ENCODE assay signal across 13 mouse cellular contexts in genomic region chr13:27031101-27031852, GRCm38 (mm10). TPM values are rescaled to one million over a fixed set of nuclear protein-coding genes. Genes with fewer than 3 reads are reported as not detected.
DNase-seq lines count a peak whose midpoint lies in the region; ATAC-seq lines count a peak whose summit lies in the region.
"Had no signal": no experiment of that assay in that cellular context is flagged by ENCODE, and none has a peak within 500 bp of the region (broad histone marks: within the 10 kb centered on the region; RNA-seq: fewer than 3 reads in every experiment).

No protein-coding gene starts in this region.

- 8% methylated on average over 4 of the region's 4 CpGs for whole genome bisulfite sequencing in forebrain, embryonic 14.5 days
- 16% methylated on average over 4 of the region's 4 CpGs for WGBS in forebrain, embryonic 16.5 days
- 4% methylated on average over 4 of the region's 4 CpGs for WGBS in embryonic facial prominence, embryonic 12.5 days
- WGBS in limb, embryonic 15.5 days, result 16% methylated on average over 4 of the region's 4 CpGs

- no peak for ATAC-seq in forebrain, embryonic 14.5 days
- ATAC-seq in forebrain, embryonic 16.5 days, result no peak
- no peak for ATAC-seq in embryonic facial prominence, embryonic 12.5 days (ENCODE audit: insufficient number of reproducible peaks, insufficient read depth, low FRiP score, low TSS enrichment)
- no peak for ATAC-seq in limb, embryonic 15.5 days (ENCODE audit: insufficient number of reproducible peaks, low FRiP score, low TSS enrichment, low read depth)
- ATAC-seq in granulocyte monocyte progenitor cell, adult 5-6 weeks (replicated peaks; ENCODE audit: poor library complexity, severe bottlenecking), result no peak

- H3K36me3 ChIP-seq in forebrain, embryonic 14.5 days (ENCODE audit: control insufficient read depth, insufficient read depth, low read length), result no peaks in the 10 kb centered on the region
- no peaks in the 10 kb centered on the region for H3K36me3 ChIP-seq in forebrain, embryonic 16.5 days (ENCODE audit: control insufficient read depth, insufficient read depth)
- no peaks in the 10 kb centered on the region for H3K36me3 ChIP-seq in embryonic facial prominence, embryonic 12.5 days
- H3K36me3 ChIP-seq in limb, embryonic 15.5 days, result no peaks in the 10 kb centered on the region

- no peaks in the 10 kb centered on the region for H3K27me3 ChIP-seq in forebrain, embryonic 14.5 days (replicated peaks; ENCODE audit: control insufficient read depth, insufficient read depth, low read length)
- H3K27me3 ChIP-seq in forebrain, embryonic 16.5 days (replicated peaks; ENCODE audit: control insufficient read depth, insufficient read depth, low read length), result no peaks in the 10 kb centered on the region
- no peaks in the 10 kb centered on the region for H3K27me3 ChIP-seq in embryonic facial prominence, embryonic 12.5 days
- H3K27me3 ChIP-seq in limb, embryonic 15.5 days, result no peaks in the 10 kb centered on the region

- no peak overlapping the region for H3K4me3 ChIP-seq in forebrain, embryonic 14.5 days (ENCODE audit: low read depth, low read length)
- no peak overlapping the region for H3K4me3 ChIP-seq in forebrain, embryonic 16.5 days (replicated peaks; ENCODE audit: low read length)
- H3K4me3 ChIP-seq in embryonic facial prominence, embryonic 12.5 days, result no peak overlapping the region
- H3K4me3 ChIP-seq in limb, embryonic 15.5 days, result no peak overlapping the region
- H3K4me3 ChIP-seq: erythroblast, embryonic 14.5 days had no signal

- no peaks in the 10 kb centered on the region for H3K9me3 ChIP-seq in forebrain, embryonic 14.5 days (replicated peaks; ENCODE audit: control insufficient read depth, low read length)
- H3K9me3 ChIP-seq in forebrain, embryonic 16.5 days (ENCODE audit: control insufficient read depth, low read length), result no peaks in the 10 kb centered on the region
- no peaks in the 10 kb centered on the region for H3K9me3 ChIP-seq in embryonic facial prominence, embryonic 12.5 days
- no peaks in the 10 kb centered on the region for H3K9me3 ChIP-seq in limb, embryonic 15.5 days

- H3K4me2 ChIP-seq in forebrain, embryonic 14.5 days (ENCODE audit: low read length), result no peak overlapping the region
- no peak overlapping the region for H3K4me2 ChIP-seq in forebrain, embryonic 16.5 days (ENCODE audit: low read length)
- H3K4me2 ChIP-seq in embryonic facial prominence, embryonic 12.5 days (replicated peaks), result no peak overlapping the region
- H3K4me2 ChIP-seq in limb, embryonic 15.5 days, result no peak overlapping the region

- DNase-seq in forebrain, embryonic 14.5 days (ENCODE audit: low spot score), result peak; percentile 46
- peak; percentile 10 for DNase-seq in 3T3-L1 (ENCODE audit: low read depth, low spot score)
- no peak for DNase-seq in layer of hippocampus, adult 11-12 months (ENCODE audit: low spot score)
- no peak for DNase-seq in right cerebral cortex, adult 2 months (ENCODE audit: low spot score in 2 of 2)
- DNase-seq: heart, postnatal 10 days; lung, postnatal 36 days had no signal

- no peak overlapping the region for H3K27ac ChIP-seq in forebrain, embryonic 14.5 days (ENCODE audit: low read depth, low read length)
- no peak overlapping the region for H3K27ac ChIP-seq in forebrain, embryonic 16.5 days (ENCODE audit: low read length)
- peak overlapping the region; percentile 14; the same call in 1 of the 2 replicates for H3K27ac ChIP-seq in embryonic facial prominence, embryonic 12.5 days
- peak overlapping the region; percentile 43 for H3K27ac ChIP-seq in limb, embryonic 15.5 days

- H3K4me1 ChIP-seq in forebrain, embryonic 14.5 days (ENCODE audit: control insufficient read depth, insufficient read depth, low read length), result no peaks in the 10 kb centered on the region
- no peaks in the 10 kb centered on the region for H3K4me1 ChIP-seq in forebrain, embryonic 16.5 days (replicated peaks; ENCODE audit: control insufficient read depth, insufficient read depth, low read length)
- peaks cover 9% of the 10 kb centered on the region for H3K4me1 ChIP-seq in embryonic facial prominence, embryonic 12.5 days
- H3K4me1 ChIP-seq in limb, embryonic 15.5 days, result peaks cover 8% of the 10 kb centered on the region

- no peak overlapping the region for H3K9ac ChIP-seq in forebrain, embryonic 14.5 days (ENCODE audit: low read length)
- H3K9ac ChIP-seq in forebrain, embryonic 16.5 days (replicated peaks; ENCODE audit: low read depth, low read length), result no peak overlapping the region
- H3K9ac ChIP-seq in embryonic facial prominence, embryonic 12.5 days, result no peak overlapping the region
- no peak overlapping the region for H3K9ac ChIP-seq in limb, embryonic 15.5 days

RNA-seq across cellular contexts. Expression of gene Prl, which starts 26.1 kb away (rescaled TPM):
- not detected in 2 replicates for polyA plus RNA-seq in forebrain, embryonic 14.5 days (2014; fragmentation: Nextera tagmentation; extraction: Ambion mirVana)
- polyA plus RNA-seq in forebrain, embryonic 16.5 days (2015; fragmentation: Nextera tagmentation; extraction: Ambion mirVana), result not detected in 2 replicates
- polyA plus RNA-seq in embryonic facial prominence, embryonic 12.5 days (2016; fragmentation: Nextera tagmentation; extraction: Ambion mirVana), result not detected in 2 replicates
- not detected in 2 replicates for polyA plus RNA-seq in limb, embryonic 15.5 days (2015; fragmentation: Nextera tagmentation; extraction: Ambion mirVana)
- not detected in 2 replicates for total RNA-seq in granulocyte monocyte progenitor cell, adult 5-6 weeks (2014; fragmentation: Nextera tagmentation)
- not detected in 2 replicates for total RNA-seq in granulocyte monocyte progenitor cell, adult 5-6 weeks (2017)
- total RNA-seq: heart, postnatal 10 days; left cerebral cortex, adult 18-20 months had no signal
- polyA plus RNA-seq: C2C12; erythroblast, embryonic 14.5 days had no signal

Comparison
In these comparisons a context has a peak if more than half of its experiments do, and no peak if none do; other contexts are left out.
1. DNase-seq: peak in forebrain, embryonic 14.5 days (single experiment) and 3T3-L1 (single experiment); none in layer of hippocampus, adult 11-12 months (single experiment) and right cerebral cortex, adult 2 months (0 of 2).
2. H3K27ac ChIP-seq: peak in embryonic facial prominence, embryonic 12.5 days (single experiment) and limb, embryonic 15.5 days (single experiment); none in forebrain, embryonic 14.5 days (single experiment) and forebrain, embryonic 16.5 days (single experiment).